Mouse (Mus musculus) CH12.LX (cell line): ENCODE measurements at regions not wholly inside any gene's neighbourhood (a gene's known extent, or its start where the extent isn't known, plus 50 kb on each side); places are given as distances from the start of the nearest gene placed in this dataset.

Source experiments
- CHD2 ChIP-seq: IDR thresholded peaks from 2 replicates; pipeline ENCODE4 v1.6.1; 2011; ENCODE audit warnings: low read length, improper control_type of control experiment
- CTCF ChIP-seq, 2 experiments: IDR thresholded peaks in 1 of 2; conservative IDR thresholded peaks in 1 of 2; 2 replicates each; pipeline ENCODE4 v1.5.1; 2011 to 2012; ENCODE audit warnings: low read depth in 2 of 2, low read length in 2 of 2, improper control_type of control experiment in 1 of 2, inconsistent platforms in 1 of 2, mild to moderate bottlenecking in 1 of 2, moderate library complexity in 1 of 2
- EP300 ChIP-seq: IDR thresholded peaks from 2 replicates; pipeline ENCODE4 v1.6.1; 2011; ENCODE audit warnings: low read length, improper control_type of control experiment
- HCFC1 ChIP-seq: IDR thresholded peaks from 2 replicates; pipeline ENCODE4 v1.6.1; 2012; ENCODE audit warnings: low read depth, mild to moderate bottlenecking, inconsistent platforms, low read length, improper control_type of control experiment
- JUND ChIP-seq: conservative IDR thresholded peaks from 2 replicates; pipeline ENCODE4 v1.6.1; 2011; ENCODE audit warnings: low read depth, low read length, improper control_type of control experiment
- PAX5 ChIP-seq: IDR thresholded peaks from 2 replicates; pipeline ENCODE4 v1.6.1; 2012; ENCODE audit warnings: low read length, inconsistent platforms, mixed read lengths
- POLR2A ChIP-seq: IDR thresholded peaks from 2 replicates; pipeline ENCODE4 v1.6.1; 2011; ENCODE audit warnings: low read depth, mild to moderate bottlenecking, improper control_type of control experiment, low read length
- TBP ChIP-seq: conservative IDR thresholded peaks from 2 replicates; pipeline ENCODE4 v1.6.1; 2011; ENCODE audit warnings: low read depth, low read length, improper control_type of control experiment
- ZKSCAN1 ChIP-seq: IDR thresholded peaks from 2 replicates; pipeline ENCODE4 v1.6.1; 2012; ENCODE audit warnings: low read depth, inconsistent platforms, low read length, improper control_type of control experiment, borderline replicate concordance

GRCm38 (mm10) chr3:66501865-66502264, 205.2 kb upstream of the Veph1 start:
- TF ChIP-seq JUND (no peak), HCFC1 (no peak), ZKSCAN1 (no peak), EP300 (no peak), CTCF (conservative IDR thresholded peaks at IDR 0.05 in 1 of 2, IDR thresholded peaks at IDR 0.05 in 1 of 2; ENCODE audit: low read depth in 2 of 2, low read length in 2 of 2) (no peak), CHD2 (no peak), POLR2A (no peak), TBP (no peak), PAX5 (no peak)
